Mouse (Mus musculus) intestine, embryonic 14.5 days (tissue): ENCODE results near the gene Wfikkn2. TPM values are rescaled to one million over a fixed set of nuclear protein-coding genes. Genes with fewer than 3 reads are reported as not detected.
"Not testable (repeated sequence)": the region's sequence is repeated elsewhere in the genome, so short reads cannot be mapped to it uniquely, and the experiment has no call there.

ENCODE experiments used
- ATAC-seq: fragments of 200-750 bp; cut with Nextera tagmentation; replicated peaks from 2 replicates; pipeline ENCODE4 v1.8.0; 2017; ENCODE audit warnings: low read depth, moderate number of reproducible peaks, moderate TSS enrichment, moderate library complexity; ENCODE audit not compliant: low FRiP score, low TSS enrichment
- DNase-seq: peaks from one replicate; pipeline ENCODE4 v3.0.0-alpha.2; 2018; ENCODE audit warnings: low spot score
- H3K27ac ChIP-seq: fragments of 300-500 bp; sonication (generic); 2 replicates; pipeline ENCODE4 v1.5.1; 2014; ENCODE audit warnings: low read depth, mild to moderate bottlenecking, control low read depth
- H3K27me3 ChIP-seq: fragments of 300-500 bp; sonication (generic); replicated peaks from 2 replicates; pipeline ENCODE4 v1.6.1; 2014; ENCODE audit warnings: low read length, control low read depth; ENCODE audit not compliant: control insufficient read depth, insufficient read depth
- H3K36me3 ChIP-seq: fragments of 300-500 bp; sonication (generic); 2 replicates; pipeline ENCODE4 v1.6.1; 2014; ENCODE audit warnings: low read length, control low read depth; ENCODE audit not compliant: control insufficient read depth, insufficient read depth
- H3K4me1 ChIP-seq: fragments of 300-500 bp; sonication (generic); replicated peaks from 2 replicates; pipeline ENCODE4 v1.6.1; 2014; ENCODE audit warnings: low read length, control low read depth, mixed read lengths; ENCODE audit not compliant: control insufficient read depth, insufficient read depth
- H3K4me2 ChIP-seq: fragments of 300-500 bp; sonication (generic); 2 replicates; pipeline ENCODE4 v1.6.1; 2014; ENCODE audit warnings: low read length
- H3K4me3 ChIP-seq: fragments of 300-500 bp; sonication (generic); 2 replicates; pipeline ENCODE4 v1.5.1; 2014; ENCODE audit warnings: low read depth, low read length, control low read depth, mixed read lengths
- H3K9ac ChIP-seq: fragments of 300-500 bp; sonication (generic); 2 replicates; pipeline ENCODE4 v1.6.1; 2014; ENCODE audit warnings: mild to moderate bottlenecking, low read length
- H3K9me3 ChIP-seq: fragments of 300-500 bp; sonication (generic); 2 replicates; pipeline ENCODE4 v1.6.1; 2016; ENCODE audit warnings: low read length, control low read depth; ENCODE audit not compliant: control insufficient read depth
- WGBS: fragments of 180-500 bp; shearing (Covaris S2); extraction: QIAGEN DNeasy Blood & Tissue Kit; methylation state at CpG from one replicate; pipeline ENCODE4 v1.1.7; 2014; 5-methylcytosine and 5-hydroxymethylcytosine counted together
- polyA plus RNA-seq: library from polyadenylated mRNA; unstranded; fragments of >200 nt; fragmentation: Nextera tagmentation; extraction: Ambion mirVana; gene quantifications from 2 replicates; pipeline ENCODE4 v1.2.1, GENCODE M21; 2014

The Wfikkn2 gene
- polyA plus RNA-seq, 1 experiment from 2014 or later, result 1.7 TPM

DNA sequence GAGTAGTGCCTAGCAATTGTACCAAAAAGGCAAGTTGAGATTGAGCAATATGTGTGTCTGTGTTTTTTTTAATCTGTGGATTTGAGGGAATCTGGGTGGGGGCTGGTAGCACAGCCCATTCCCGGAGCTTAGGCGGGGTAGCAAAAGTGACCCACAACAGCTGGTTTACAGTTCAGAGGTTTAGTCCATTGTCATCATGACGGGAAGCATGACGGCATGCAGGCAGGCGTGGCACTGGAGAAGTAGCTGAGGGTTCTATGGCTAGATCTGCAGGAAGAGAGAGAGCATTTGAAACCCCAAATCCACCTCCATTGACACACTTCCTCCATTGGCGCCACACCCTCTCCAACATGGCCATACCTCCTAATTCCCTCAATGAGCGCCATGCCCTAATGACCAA is 24.1 kb upstream of the Wfikkn2 start:
- Histone ChIP-seq H3K4me1 (no peaks in the 10 kb centered on the region; the same call in 1 of the 2 replicates), H3K4me3 (no peak overlapping the region), H3K9ac (no peak overlapping the region), H3K27ac (no peak overlapping the region), H3K4me2 (no peak overlapping the region), H3K36me3 (no peaks in the 10 kb centered on the region), H3K9me3 (no peaks in the 10 kb centered on the region), H3K27me3 (no peaks in the 10 kb centered on the region)
- WGBS, result 87% methylated on average over 7 of the region's 7 CpGs
- ATAC-seq, result no peak
- DNase-seq, result no peak

DNA sequence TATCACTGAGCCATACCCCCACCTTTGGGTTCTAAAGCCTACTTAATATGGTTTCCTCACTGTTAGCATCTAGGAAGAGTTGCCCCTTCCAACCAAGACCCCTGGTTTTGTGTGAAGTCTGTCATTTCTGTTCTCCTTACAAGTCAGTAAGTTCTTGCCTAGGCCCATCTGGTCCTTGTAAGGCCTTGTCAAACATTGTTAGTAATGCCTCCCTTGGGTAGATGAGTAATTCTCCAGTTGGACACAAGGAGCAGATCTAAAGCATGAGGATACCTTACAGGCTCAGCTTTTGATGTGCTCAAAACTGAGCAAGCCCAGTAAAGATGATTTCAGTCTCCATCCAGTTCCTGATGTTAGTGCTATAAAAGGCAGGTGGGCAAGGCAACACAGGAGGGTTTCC is 23.0 kb upstream of the Wfikkn2 start:
- no peaks in the 10 kb centered on the region for H3K27me3 ChIP-seq
- H3K9ac ChIP-seq, result no peak overlapping the region
- no peaks in the 10 kb centered on the region for H3K9me3 ChIP-seq
- H3K4me3 ChIP-seq, result no peak overlapping the region
- H3K4me1 ChIP-seq, result no peaks in the 10 kb centered on the region; the same call in 1 of the 2 replicates
- H3K27ac ChIP-seq, result no peak overlapping the region
- no peaks in the 10 kb centered on the region for H3K36me3 ChIP-seq
- ATAC-seq (no peak), DNase-seq (no peak)
- H3K4me2 ChIP-seq, result no peak overlapping the region

DNA sequence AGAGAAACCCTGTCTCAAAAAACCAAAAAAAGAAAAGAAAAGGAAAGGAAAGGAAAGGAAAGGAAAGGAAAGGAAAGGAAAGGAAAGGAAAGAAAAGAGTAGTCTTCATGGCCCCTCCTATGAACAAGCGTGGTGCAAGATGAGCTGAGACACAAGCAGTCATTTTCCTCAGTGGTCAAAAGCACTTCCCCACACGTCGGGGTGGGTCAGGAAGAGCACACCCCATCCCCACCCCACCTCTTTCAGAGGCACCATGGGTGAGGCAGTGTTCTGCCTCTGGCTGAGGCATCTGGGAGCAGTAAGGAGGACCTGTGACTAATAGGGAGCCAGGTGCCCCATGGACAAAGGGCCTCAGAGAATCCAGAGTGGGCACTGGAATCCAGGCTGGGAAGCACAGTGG is 20.4 kb upstream of the Wfikkn2 start:
- not testable (repeated sequence) for H3K4me1 ChIP-seq, H3K36me3 ChIP-seq, H3K27me3 ChIP-seq, H3K27ac ChIP-seq, H3K9ac ChIP-seq, H3K9me3 ChIP-seq, ATAC-seq, DNase-seq, H3K4me2 ChIP-seq, H3K4me3 ChIP-seq
- WGBS, result 72% methylated on average over 3 of the region's 3 CpGs

DNA sequence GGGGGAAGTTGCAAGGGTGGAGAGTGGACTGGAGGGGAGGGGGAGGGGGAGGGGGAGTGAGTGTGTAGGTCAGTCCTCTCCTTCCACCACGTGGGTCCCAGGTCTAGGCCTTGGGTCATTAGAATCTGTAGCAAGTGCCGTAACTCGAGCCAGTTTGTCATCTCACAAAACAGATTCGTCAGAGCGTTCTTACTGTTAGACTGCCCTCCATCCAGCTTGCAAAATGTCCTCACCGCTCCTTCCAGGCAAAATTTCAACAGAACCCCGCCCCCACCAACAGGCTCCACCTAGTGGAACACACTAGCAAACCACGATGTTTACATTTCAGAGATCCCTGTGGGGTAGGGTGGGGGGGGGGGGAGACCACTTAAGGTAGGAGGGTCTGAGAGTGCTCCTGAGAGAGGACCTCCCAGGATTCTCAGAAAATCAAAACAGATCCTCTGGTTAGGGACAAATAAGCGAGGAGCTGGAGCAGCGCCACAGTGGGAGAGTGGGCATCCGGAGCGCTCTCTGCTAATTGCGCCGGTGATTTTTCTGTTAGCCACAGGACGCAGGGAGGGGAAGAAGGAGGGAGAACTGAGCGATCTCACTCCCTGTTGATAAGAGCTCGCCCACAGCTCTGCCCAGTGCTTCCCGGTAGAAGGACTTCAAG is 19.5 kb upstream of the Wfikkn2 start:
- H3K4me3 ChIP-seq, result peak overlapping the region; percentile 27
- no peaks in the 10 kb centered on the region for H3K36me3 ChIP-seq
- peak overlapping the region; percentile 49 for H3K4me2 ChIP-seq
- no peaks in the 10 kb centered on the region; the same call in 1 of the 2 replicates for H3K4me1 ChIP-seq
- no peaks in the 10 kb centered on the region for H3K9me3 ChIP-seq
- peak overlapping the region; percentile 25 for H3K9ac ChIP-seq
- ATAC-seq, result peak; percentile 40
- no peaks in the 10 kb centered on the region for H3K27me3 ChIP-seq
- peak overlapping the region; percentile 17; the same call in 1 of the 2 replicates for H3K27ac ChIP-seq
- WGBS, result 3% methylated on average over 18 of the region's 18 CpGs
- DNase-seq, result peak; percentile 86

DNA sequence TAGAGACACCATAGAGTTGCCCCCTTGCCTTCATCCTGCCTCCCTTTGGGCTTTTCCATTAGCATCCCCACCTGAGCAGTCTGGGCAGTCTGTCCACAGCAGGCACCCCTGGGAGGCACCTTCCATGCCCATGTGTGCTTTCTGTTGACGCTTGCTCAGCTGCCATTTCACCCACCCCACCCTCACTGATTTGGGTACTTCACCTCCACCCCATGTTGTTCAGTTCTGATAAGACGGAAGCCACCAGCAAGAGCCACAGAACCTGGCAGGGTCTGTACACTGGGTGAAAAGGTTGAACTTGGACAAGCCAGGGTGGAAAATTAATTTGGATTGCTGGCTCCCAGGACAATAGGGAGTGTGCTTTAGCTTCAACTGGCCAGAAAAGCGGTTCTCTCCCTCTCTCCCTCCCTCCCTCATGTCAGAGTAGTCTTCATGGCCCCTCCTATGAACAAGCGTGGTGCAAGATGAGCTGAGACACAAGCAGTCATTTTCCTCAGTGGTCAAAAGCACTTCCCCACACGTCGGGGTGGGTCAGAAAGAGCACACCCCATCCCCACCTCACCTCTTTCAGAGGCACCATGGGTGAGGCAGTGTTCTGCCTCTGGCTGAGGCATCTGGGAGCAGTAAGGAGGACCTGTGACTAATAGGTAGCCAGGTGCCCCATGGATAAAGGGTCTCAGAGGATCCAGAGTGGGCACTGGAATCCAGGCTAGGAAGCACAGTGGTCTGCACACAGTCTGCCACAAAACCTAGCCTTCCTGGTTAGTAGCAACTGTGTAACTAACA is 16.0 kb upstream of the Wfikkn2 start:
- DNase-seq (no peak), ATAC-seq (no peak)
- H3K27me3 ChIP-seq, result no peaks in the 10 kb centered on the region
- H3K36me3 ChIP-seq, result no peaks in the 10 kb centered on the region
- no peak overlapping the region for H3K4me2 ChIP-seq
- WGBS, result 69% methylated on average over 6 of the region's 6 CpGs
- H3K27ac ChIP-seq, result no peak overlapping the region
- H3K4me1 ChIP-seq, result no peaks in the 10 kb centered on the region; the same call in 1 of the 2 replicates
- H3K9me3 ChIP-seq, result no peaks in the 10 kb centered on the region
- no peak overlapping the region for H3K4me3 ChIP-seq
- H3K9ac ChIP-seq, result no peak overlapping the region

DNA sequence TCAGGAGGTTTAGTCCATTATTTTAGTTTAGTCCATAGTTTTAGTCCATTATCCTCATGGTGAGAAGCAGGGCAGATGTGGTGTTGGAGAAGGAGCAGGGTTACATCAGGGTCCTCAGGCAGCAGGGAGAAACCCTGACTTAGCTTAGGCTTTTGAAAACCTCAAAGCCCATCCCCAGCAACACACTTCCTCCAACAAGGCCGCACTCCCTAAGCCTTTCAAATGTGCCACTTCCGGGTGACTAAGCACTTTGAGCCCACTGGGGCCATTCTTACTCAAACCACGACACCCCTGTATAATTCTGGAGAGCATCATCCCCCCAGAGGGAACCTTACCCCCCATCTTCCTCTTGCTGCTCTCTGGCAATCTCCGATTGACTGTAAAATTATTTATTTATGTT is 14.0 kb upstream of the Wfikkn2 start:
- H3K4me1 ChIP-seq, result no peaks in the 10 kb centered on the region
- no peak overlapping the region for H3K27ac ChIP-seq
- WGBS, result 86% methylated on average over 4 of the region's 4 CpGs
- H3K9me3 ChIP-seq, result no peaks in the 10 kb centered on the region
- H3K36me3 ChIP-seq, result no peaks in the 10 kb centered on the region
- DNase-seq (no peak), ATAC-seq (no peak)
- H3K4me2 ChIP-seq, result no peak overlapping the region
- no peaks in the 10 kb centered on the region for H3K27me3 ChIP-seq
- no peak overlapping the region for H3K9ac ChIP-seq
- H3K4me3 ChIP-seq, result no peak overlapping the region

DNA sequence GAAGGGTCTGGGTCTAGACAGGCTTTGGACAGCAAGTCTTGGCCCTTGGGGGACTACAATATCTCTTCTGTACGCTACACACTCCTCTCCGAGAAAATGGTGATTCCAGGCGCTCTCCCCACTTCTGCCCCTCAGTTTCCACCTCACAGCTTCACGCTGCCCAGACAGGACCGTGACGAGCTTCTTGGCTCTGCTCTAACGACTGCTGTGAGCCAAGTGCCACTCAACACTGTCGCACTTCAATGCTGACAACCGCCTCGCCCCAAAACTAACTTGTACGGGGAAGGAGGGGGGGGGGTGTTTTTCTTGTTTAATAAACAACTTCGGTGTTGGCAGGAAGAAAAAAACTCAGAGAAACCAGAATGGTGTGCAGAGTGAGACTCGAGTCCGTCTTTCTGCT is 12.2 kb upstream of the Wfikkn2 start:
- no peaks in the 10 kb centered on the region for H3K27me3 ChIP-seq
- no peak for DNase-seq
- H3K4me1 ChIP-seq, result no peaks in the 10 kb centered on the region
- no peak overlapping the region for H3K4me2 ChIP-seq
- 72% methylated on average over 14 of the region's 14 CpGs for WGBS
- H3K9me3 ChIP-seq, result no peaks in the 10 kb centered on the region
- H3K4me3 ChIP-seq, result no peak overlapping the region
- no peaks in the 10 kb centered on the region for H3K36me3 ChIP-seq
- no peak for ATAC-seq
- H3K9ac ChIP-seq, result no peak overlapping the region
- H3K27ac ChIP-seq, result no peak overlapping the region

DNA sequence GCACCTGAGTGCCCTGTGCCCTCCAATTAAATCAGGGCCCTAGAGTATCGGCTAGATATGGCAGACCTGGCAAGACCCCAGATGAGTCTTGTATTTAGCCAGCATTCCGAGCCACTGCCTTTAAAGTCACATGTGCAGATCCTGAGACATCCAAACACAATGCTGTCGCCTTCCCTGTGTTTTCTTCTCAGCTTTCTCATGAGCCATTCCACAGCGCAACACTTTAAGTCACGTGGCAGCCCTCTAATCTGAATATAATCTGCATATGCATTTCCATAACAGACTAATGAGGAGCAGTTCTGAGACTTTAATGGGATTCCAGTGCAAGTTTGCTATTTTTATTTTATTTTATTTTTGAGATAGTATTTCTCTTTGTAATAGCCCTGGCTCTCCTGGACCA is 9.9 kb upstream of the Wfikkn2 start:
- DNase-seq (no peak), ATAC-seq (no peak)
- Histone ChIP-seq H3K9me3 (no peaks in the 10 kb centered on the region), H3K4me1 (no peaks in the 10 kb centered on the region), H3K27ac (no peak overlapping the region), H3K36me3 (no peaks in the 10 kb centered on the region), H3K9ac (no peak overlapping the region), H3K4me2 (no peak overlapping the region), H3K27me3 (no peaks in the 10 kb centered on the region), H3K4me3 (no peak overlapping the region)
- WGBS, result 75% methylated on average over 5 of the region's 5 CpGs

DNA sequence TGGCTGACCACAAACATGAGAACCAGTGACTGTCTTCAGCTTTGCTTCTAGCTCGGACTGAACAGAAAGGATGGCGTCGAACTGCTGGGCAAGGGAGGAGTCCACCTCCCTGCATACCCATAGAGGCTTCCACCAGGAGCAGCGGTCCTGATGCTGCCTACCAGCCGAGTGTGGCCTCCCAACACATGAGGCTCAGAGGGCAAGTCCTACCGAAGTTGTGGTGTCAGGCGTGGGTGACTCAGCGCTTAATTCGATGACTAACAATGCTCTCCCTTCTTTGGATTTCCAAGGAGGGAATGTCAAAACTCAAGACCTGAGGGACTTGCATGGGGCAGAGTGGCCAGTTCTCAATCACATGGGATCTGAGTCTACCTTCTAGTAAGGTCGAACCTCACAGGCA is 7.9 kb upstream of the Wfikkn2 start:
- Histone ChIP-seq H3K27ac (no peak overlapping the region), H3K4me1 (no peaks in the 10 kb centered on the region), H3K4me3 (no peak overlapping the region), H3K9ac (no peak overlapping the region), H3K36me3 (no peaks in the 10 kb centered on the region), H3K27me3 (no peaks in the 10 kb centered on the region), H3K9me3 (no peaks in the 10 kb centered on the region), H3K4me2 (no peak overlapping the region)
- ATAC-seq, result no peak
- DNase-seq, result no peak
- WGBS, result 87% methylated on average over 10 of the region's 10 CpGs
